Comparison of ENCODE assay signal across 13 mouse cellular contexts in the genomic region with DNA sequence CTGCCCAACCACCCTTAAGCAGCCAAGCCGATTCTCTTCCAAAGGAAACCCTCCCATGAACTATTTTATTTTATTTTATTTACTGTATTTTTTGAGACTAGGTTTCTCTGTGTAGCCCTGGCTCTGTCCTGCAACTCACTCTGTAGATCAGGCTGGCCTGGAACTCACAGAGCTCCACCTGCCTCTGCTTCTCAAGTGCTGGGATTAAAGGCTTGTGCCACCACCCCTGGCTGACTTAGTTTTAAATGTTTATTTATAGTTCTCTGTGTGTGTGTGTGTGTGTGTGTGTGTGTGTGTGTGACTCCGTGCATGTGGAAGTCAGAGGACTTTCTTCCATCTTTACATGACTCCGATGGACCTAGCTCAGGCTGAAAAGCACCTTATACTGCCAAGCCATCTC. TPM values are rescaled to one million over a fixed set of nuclear protein-coding genes. Genes with fewer than 3 reads are reported as not detected.
A peak's percentile ranks its signal among the peaks of the same experiment; 100 is the strongest.
DNase-seq lines count a peak whose midpoint lies in the region; TF ChIP-seq lines count a peak whose summit lies in the region.
"Had no signal": no experiment of that assay in that cellular context is flagged by ENCODE, and none has a peak within 500 bp of the region (broad histone marks: within the 10 kb centered on the region; RNA-seq: fewer than 3 reads in every experiment).

No protein-coding gene starts in this region.

- no peaks in the 10 kb centered on the region for H3K27me3 ChIP-seq in liver, adult 2 months (ENCODE audit: control insufficient read depth, insufficient read depth, low read length)
- H3K27me3 ChIP-seq in small intestine, adult 2 months (ENCODE audit: control insufficient read depth, insufficient read depth, low read length), result no peaks in the 10 kb centered on the region
- H3K27me3 ChIP-seq: embryonic facial prominence, embryonic 12.5 days; embryonic facial prominence, embryonic 15.5 days; forebrain, embryonic 12.5 days; forebrain, embryonic 15.5 days had no signal

- TF ChIP-seq POLR2A in liver, adult 2 months (IDR thresholded peaks at IDR 0.05; ENCODE audit: extremely low read depth, insufficient read depth, low read length), result no peak
- no peak for TF ChIP-seq POLR2A in small intestine, adult 2 months (IDR thresholded peaks at IDR 0.05; ENCODE audit: low read depth, low read length)

- H3K9ac ChIP-seq in liver, adult 2 months (ENCODE audit: low read depth, low read length), result no peak overlapping the region
- H3K9ac ChIP-seq: embryonic facial prominence, embryonic 12.5 days; embryonic facial prominence, embryonic 15.5 days; forebrain, embryonic 12.5 days; forebrain, embryonic 15.5 days; forebrain, postnatal 0 days had no signal

- H3K36me3 ChIP-seq in liver, adult 2 months (ENCODE audit: control insufficient read depth, insufficient read depth, low read length), result no peaks in the 10 kb centered on the region
- no peaks in the 10 kb centered on the region for H3K36me3 ChIP-seq in small intestine, adult 2 months (ENCODE audit: control insufficient read depth, insufficient read depth, low read length)
- H3K36me3 ChIP-seq: embryonic facial prominence, embryonic 12.5 days; embryonic facial prominence, embryonic 15.5 days; forebrain, embryonic 10.5 days; forebrain, embryonic 12.5 days; forebrain, embryonic 15.5 days had no signal

- DNase-seq in gastrocnemius, adult 2 months, result peak; percentile 35
- DNase-seq in gastrocnemius, postnatal 36 days, result no peak
- peak; percentile 12 for DNase-seq in liver, adult 2 months (ENCODE audit: extremely low read depth, low read depth, low spot score)
- DNase-seq in liver, result no peak
- no peak for DNase-seq in layer of hippocampus, adult 2 months (ENCODE audit: low spot score in 2 of 2)

- no peak overlapping the region for H3K27ac ChIP-seq in gastrocnemius, adult 2 months
- no peak overlapping the region for H3K27ac ChIP-seq in liver, adult 2 months (replicated peaks; ENCODE audit: insufficient read depth, low read depth, low read length)
- peak overlapping the region; percentile 95 for H3K27ac ChIP-seq in small intestine, adult 2 months (ENCODE audit: insufficient read depth, low read depth, low read length)
- no peak overlapping the region for H3K27ac ChIP-seq in layer of hippocampus, adult 2 months
- H3K27ac ChIP-seq: embryonic facial prominence, embryonic 12.5 days; embryonic facial prominence, embryonic 15.5 days; forebrain, embryonic 10.5 days; forebrain, embryonic 12.5 days; forebrain, embryonic 15.5 days had no signal

- intact Hi-C loops in gastrocnemius, adult 2 months (cut with DNase I), result loop anchor here (1.0 to 5.0 kb wide), 4 partner anchors 70 to 345 kb away; partner anchors contain the start of gene B4galt5
- intact Hi-C loops in gastrocnemius, postnatal 36 days (cut with DNase I), result loop anchor here (5.0 kb wide), 3 partner anchors 65 to 345 kb away; no protein-coding TSS in a partner anchor

- no peak overlapping the region for H3K4me3 ChIP-seq in gastrocnemius, adult 2 months
- H3K4me3 ChIP-seq in liver, adult 2 months (ENCODE audit: insufficient read depth, low read depth, low read length), result no peak overlapping the region
- H3K4me3 ChIP-seq in small intestine, adult 2 months (ENCODE audit: low read depth, low read length), result no peak overlapping the region
- H3K4me3 ChIP-seq in layer of hippocampus, adult 2 months, result no peak overlapping the region
- H3K4me3 ChIP-seq: embryonic facial prominence, embryonic 12.5 days; embryonic facial prominence, embryonic 15.5 days; erythroblast, embryonic 14.5 days; forebrain, embryonic 10.5 days; forebrain, embryonic 12.5 days; forebrain, embryonic 15.5 days had no signal

- 67% methylated on average over 3 of the region's 3 CpGs for WGBS in liver, adult 2 months
- WGBS in small intestine, adult 2 months, result 44% methylated on average over 3 of the region's 3 CpGs

- H3K4me1 ChIP-seq in liver, adult 2 months (ENCODE audit: control insufficient read depth, insufficient read depth, low read length), result peaks cover 21% of the 10 kb centered on the region
- peaks cover 20% of the 10 kb centered on the region for H3K4me1 ChIP-seq in small intestine, adult 2 months (ENCODE audit: control insufficient read depth, insufficient read depth, insufficient read length, low read length)

- TF ChIP-seq CTCF in gastrocnemius, adult 2 months (IDR thresholded peaks at IDR 0.05), result no peak
- TF ChIP-seq CTCF in liver, adult 2 months (IDR thresholded peaks at IDR 0.05; ENCODE audit: low read depth, low read length), result no peak
- no peak for TF ChIP-seq CTCF in small intestine, adult 2 months (IDR thresholded peaks at IDR 0.05; ENCODE audit: extremely low read depth, insufficient read length, insufficient replicate concordance, low read depth, low read length)
- no peak for TF ChIP-seq CTCF in layer of hippocampus, adult 2 months (conservative IDR thresholded peaks at IDR 0.05)

- no peaks in the 10 kb centered on the region for H3K79me2 ChIP-seq in liver, adult 2 months (ENCODE audit: control insufficient read depth, insufficient read depth, low read length)

RNA-seq across cellular contexts. Expression of gene Slc9a8, which starts 4.5 kb away (rescaled TPM):
- 10 to 100 TPM; 25.0 to 30.4 TPM for total RNA-seq in gastrocnemius, adult 2 months (2021)
- 10 to 100 TPM; 21.8 to 22.8 TPM for total RNA-seq in gastrocnemius, postnatal 36 days (2021)
- 14.9 and 22.6 TPM in 2 replicates for total RNA-seq in liver, adult 2 months (2014; rRNA removed)
- 25.8 and 34.2 TPM in 2 replicates for polyA plus RNA-seq in liver, adult 2 months (2012; rRNA removed)
- polyA plus RNA-seq in small intestine, adult 2 months (2012; rRNA removed), result 19.8 and 34.8 TPM in 2 replicates
- 10 to 100 TPM; 33.2 to 34.5 TPM for total RNA-seq in layer of hippocampus, adult 2 months (2021)

Comparison
In these comparisons a context has a peak if more than half of its experiments do, and no peak if none do; other contexts are left out.
1. DNase-seq: peak in gastrocnemius, adult 2 months (single experiment) and liver, adult 2 months (single experiment); none in gastrocnemius, postnatal 36 days (0 of 2), liver (single experiment) and layer of hippocampus, adult 2 months (0 of 2).